Mouse (Mus musculus) layer of hippocampus, adult 2 months (tissue): ENCODE measurements around the gene Lpcat2b. TPM values are rescaled to one million over a fixed set of nuclear protein-coding genes. Genes with fewer than 3 reads are reported as not detected.

Source experiments
- DNase-seq, 2 experiments: peaks; one replicate each; pipeline ENCODE4 v3.0.0; 2022; ENCODE audit warnings: low spot score in 2 of 2
- H3K27ac ChIP-seq: fragments of 200-600 bp; 2 replicates; pipeline ENCODE4 v1.8.1; 2022
- H3K4me3 ChIP-seq: fragments of 200-600 bp; 2 replicates; pipeline ENCODE4 v1.8.1; 2022; ENCODE audit warnings: mild to moderate bottlenecking
- CTCF ChIP-seq: fragments of 200-600 bp; conservative IDR thresholded peaks from 2 replicates; pipeline ENCODE4 v1.8.1; 2022; ENCODE audit warnings: antibody characterized with exemption, mild to moderate bottlenecking, moderate library complexity
- total RNA-seq, 2 experiments: library from RNA; stranded (reverse); gene quantifications; 2 replicates each; pipeline ENCODE4 v1.2.3; 2021

The Lpcat2b gene
- total RNA-seq, 2 experiments from 2014 or later: 0.31 TPM; not detected in 1

DNA sequence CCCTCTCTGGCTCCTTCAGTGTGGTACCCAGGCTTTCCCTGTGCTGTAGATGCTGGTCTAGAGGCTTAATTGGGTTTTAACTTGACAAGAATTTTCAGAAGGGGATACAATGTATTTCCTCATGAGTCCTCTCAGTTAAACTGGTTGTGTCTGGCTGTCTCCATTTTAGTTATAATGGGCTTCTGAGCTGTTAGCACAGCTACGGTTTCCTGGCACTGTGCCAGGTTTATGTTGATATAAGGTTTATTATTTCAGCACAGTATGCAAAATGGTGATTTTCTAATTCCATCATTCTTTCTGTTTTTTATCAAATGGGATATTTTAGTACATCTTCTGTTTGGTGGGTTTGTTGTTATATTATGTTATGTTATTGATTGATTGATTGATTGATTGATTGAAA is 9.7 kb upstream of the Lpcat2b start:
- DNase-seq: no peak
- Histone ChIP-seq H3K4me3 (no peak overlapping the region), H3K27ac (no peak overlapping the region)
- no peak for TF ChIP-seq CTCF

DNA sequence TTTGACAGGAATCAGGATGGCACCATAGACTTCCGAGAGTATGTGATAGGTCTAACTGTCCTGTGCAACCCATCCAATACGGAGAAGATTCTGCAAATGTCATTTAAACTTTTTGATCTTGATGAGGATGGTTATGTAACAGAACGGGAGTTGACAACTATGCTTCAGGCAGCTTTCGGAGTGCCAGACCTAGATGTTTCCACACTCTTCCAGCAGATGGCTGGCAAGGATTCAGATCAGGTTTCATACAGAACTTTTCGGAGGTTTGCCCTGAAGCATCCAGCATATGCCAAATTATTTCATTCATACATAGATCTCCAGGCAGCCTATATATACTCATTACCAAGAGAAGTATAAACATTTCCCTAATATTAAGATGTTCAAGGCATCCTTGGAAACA is 2.7 kb downstream of the Lpcat2b start:
- DNase-seq: no peak
- no peak overlapping the region for H3K4me3 ChIP-seq
- TF ChIP-seq CTCF: no peak

DNA sequence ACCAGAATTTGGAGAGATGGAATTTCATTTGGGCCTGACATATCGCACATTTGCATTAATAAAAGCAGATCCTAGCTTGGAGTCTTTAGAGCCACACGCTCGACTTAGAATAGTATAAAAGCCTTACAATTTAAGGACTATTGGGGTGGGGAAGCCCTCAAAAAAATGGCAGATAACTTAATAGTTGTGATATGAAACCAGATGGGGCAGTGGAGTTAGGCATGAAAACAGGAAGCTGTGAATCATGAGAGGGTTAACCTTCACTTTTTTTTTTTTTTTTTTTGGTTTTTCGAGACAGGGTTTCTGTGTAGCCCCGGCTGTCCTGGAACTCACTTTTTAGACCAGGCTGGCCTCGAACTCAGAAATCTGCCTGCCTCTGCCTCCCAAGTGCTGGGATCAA is 4.8 kb downstream of the Lpcat2b start:
- no peak overlapping the region for H3K4me3 ChIP-seq
- no peak for DNase-seq
- H3K27ac ChIP-seq: no peak overlapping the region
- no peak for TF ChIP-seq CTCF

More for the DNA sequence above, 2.7 kb downstream of the Lpcat2b start:
- H3K27ac ChIP-seq: no peak overlapping the region

DNA sequence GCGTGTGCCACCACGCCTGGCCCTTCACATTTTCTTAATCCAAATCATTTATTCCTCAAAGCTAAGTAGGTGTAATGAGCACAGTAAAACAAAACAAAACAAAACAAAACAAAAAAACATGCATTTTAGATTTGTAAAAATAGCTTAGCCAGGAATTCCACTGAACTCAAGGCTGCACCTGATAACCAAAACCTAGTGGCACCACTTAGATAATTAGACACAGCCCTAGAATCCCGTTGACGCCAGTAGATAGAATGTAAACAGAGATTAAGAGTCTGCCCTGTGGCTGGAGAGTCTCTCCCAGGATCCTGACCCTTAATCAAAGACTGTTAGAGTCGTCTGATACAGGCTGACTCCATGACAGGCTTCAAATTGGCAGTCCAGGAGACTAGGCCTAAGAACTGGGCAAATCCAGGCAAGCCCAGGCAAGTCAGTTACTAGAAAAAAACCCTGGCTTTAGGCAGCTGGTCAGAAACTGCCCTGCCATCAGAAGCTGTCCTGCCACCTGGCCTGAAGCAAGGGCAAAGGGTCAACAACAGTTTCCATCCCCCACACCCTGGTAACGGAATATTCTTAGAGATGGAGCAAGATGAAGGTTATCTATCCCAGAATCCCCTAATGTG is 5.3 kb downstream of the Lpcat2b start:
- TF ChIP-seq CTCF: no peak
- Histone ChIP-seq H3K4me3 (no peak overlapping the region), H3K27ac (peak overlapping the region; percentile 99; the same call in 1 of the 2 replicates)
- DNase-seq: no peak

DNA sequence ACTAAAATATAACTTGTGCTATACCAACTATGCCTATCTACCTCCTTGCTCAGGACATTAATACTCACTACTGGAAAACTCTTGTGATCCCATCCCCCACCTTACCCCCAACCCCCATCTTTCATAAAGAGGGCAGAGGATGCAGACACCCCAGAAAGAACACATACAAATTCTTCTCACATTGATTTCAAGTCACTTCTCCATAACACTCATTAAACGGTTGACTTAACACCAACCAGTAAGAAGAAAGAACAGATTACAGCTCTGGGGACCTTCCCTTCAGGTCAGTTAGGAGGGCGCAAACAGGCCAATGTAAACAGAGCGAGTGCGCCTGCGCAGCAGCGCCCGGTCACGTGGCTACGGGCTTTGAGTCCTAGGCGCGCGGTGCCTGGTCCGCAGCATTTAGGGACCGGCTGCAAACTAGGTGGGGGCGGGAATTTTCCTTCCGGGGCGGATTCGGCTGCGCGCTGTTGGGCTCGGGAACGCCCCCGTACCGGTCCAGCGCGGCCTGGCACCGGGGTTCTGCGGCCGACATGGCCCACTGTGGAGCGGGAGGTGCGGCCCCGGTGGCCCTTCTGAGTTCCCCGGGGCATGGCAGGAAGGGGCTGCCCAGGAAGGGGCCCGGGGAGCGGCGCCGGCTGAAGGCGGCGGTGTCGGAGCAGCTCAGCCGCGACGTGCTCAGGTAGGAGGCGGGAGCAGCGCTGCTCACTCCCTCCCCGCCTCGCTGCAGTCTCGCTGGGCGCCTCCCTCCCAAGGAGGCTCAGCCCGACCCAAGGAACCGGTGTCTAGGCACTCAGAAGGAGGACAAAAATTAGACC is 6.3 kb downstream of the Lpcat2b start, which contains the start of gene Btbd8:
Gene Btbd8 (plus strand): TSS at position 534 of the 818 bp plus-strand sequence.
- Histone ChIP-seq H3K27ac (peak within 1 kb of the TSS; percentile 99), H3K4me3 (peak within 1 kb of the TSS; percentile 89)
- DNase-seq: peak; percentile 87 to 91
- TF ChIP-seq CTCF: 0 out of 2 replicates have a peak, but pooled peaks have one; percentile 5

DNA sequence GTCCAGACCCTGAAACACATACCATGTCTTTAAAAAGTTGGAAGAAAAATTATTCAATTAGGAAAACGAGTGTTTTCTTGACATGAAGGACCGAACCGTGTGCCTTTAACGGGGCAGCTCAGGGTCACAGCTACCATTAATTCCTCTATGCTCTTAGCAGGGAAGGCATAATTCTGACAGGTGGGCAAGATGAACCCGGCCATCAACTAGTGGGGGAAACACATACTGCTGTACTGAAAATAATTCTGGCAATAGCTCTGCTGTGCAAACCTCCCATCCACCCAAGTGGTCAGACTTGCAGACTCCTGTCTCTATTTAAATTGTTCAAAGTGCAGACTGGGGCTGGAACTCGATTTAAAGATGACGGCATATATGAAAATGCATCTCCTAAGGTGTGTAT is 7.0 kb downstream of the Lpcat2b start:
- TF ChIP-seq CTCF: no peak

DNA sequence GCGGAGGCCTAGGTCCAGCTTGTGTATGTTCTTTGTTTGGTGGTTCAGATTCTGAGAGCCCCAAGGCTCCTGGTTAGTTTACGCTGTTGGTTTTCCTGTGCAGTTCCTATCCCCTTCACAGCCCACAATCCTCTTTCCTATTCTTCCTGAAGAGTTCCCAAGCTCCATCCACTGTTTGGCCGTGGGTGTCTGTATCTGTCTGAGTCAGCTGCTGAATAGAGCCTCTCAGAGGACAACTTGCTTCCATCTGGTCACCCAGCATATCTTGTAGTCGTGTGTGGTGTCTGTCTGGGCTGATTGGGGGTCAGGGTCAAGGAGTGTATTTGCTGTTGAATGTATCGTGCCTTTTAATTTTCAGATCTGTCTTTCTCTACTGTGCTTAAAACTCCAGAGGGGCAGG is 10.5 kb downstream of the Lpcat2b start:
- TF ChIP-seq CTCF: no peak
- Histone ChIP-seq H3K4me3 (no peak overlapping the region), H3K27ac (peak overlapping the region; percentile 39; the same call in 1 of the 2 replicates)
- peak in 1 of 2 experiments; percentile 8 for DNase-seq

More for the DNA sequence above, 7.0 kb downstream of the Lpcat2b start:
- H3K4me3 ChIP-seq: peak overlapping the region; percentile 89
- no peak for DNase-seq
- H3K27ac ChIP-seq: peak overlapping the region; percentile 99

DNA sequence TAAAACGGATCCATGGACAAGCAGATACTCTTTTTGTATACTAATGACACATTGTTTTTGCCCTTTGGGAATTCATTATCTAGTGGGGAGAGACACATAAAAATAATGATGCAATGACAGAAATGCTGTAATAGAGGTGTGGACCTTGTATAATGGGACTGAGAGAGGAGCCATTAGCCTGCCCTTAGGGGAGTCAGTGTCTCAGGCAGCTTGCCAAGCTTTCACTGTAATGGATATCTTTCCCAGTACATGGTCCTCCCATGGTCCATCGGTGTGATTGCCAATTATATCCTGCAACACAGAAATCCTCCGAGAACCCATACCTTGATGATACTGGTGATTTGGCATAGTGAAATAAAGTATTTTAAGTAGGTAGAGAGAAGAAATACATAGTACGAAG is 12.9 kb downstream of the Lpcat2b start:
- H3K27ac ChIP-seq: no peak overlapping the region
- TF ChIP-seq CTCF: no peak
- no peak for DNase-seq
- H3K4me3 ChIP-seq: no peak overlapping the region

DNA sequence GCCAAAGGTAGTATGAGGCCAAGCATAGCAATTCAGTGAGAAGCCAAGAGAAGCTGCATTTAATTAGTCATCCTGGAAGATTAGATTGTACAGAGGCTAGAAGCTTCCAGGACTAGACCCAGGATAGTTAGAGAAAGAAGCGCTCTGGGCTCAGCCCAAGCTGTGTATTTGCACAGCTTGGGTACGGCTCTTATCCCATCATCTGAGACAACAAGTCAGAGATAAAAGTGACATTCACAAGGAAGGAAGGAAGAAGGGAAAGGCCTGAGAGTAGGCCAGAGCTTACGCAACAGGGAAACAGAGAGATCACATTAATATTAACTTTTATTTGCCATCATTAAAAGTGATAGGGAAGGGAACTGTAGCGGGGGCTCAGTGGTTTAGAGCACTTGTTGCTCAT is 16.6 kb downstream of the Lpcat2b start:
- no peak overlapping the region for H3K4me3 ChIP-seq
- H3K27ac ChIP-seq: no peak overlapping the region
- DNase-seq: no peak
- no peak for TF ChIP-seq CTCF

DNA sequence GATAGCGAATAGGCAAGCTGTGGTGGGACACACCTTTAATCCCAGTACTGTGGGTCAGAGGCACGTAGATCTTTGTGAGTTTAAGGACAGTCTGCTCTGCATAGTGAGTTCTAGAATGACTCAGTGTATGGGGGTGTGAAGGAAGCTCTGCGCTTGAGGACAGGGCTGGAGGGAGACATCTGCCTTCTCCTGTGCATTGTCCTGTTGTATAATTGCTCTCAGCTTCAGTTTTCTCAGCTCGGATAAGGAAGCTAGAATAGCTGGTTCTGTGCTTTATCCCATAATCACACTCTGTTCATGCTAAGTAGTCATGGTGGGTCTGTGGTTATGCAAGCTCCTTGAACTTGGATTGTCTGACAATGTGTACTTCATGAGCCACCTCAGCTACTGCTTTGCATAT is 17.4 kb downstream of the Lpcat2b start:
- no peak for TF ChIP-seq CTCF
- Histone ChIP-seq H3K4me3 (no peak overlapping the region), H3K27ac (peak overlapping the region; percentile 32; the same call in 1 of the 2 replicates)
- peak in 1 of 2 experiments; percentile 9 for DNase-seq

DNA sequence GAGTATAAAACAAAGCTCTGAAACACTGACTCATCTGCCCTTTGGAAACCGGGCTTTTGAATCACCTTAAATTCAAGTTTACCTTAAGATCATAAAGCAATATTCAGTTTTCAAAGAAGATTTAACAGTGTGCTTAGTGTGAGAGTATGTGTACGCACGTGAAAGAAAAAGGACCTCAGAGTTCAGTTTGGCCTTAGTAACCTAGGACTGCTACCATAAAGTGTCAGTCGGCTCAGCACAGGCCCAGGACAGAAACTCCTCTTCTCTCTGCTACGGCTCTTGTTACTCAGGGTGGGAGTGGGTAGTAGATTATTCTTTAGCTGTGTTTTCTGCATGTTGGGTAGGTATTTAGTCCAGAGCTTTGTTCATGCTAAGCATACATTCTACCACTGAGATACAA is 18.3 kb downstream of the Lpcat2b start:
- Histone ChIP-seq H3K4me3 (no peak overlapping the region), H3K27ac (0 out of 2 replicates have a peak overlapping the region, but pooled peaks have one; percentile 32)
- TF ChIP-seq CTCF: no peak
- DNase-seq: no peak

DNA sequence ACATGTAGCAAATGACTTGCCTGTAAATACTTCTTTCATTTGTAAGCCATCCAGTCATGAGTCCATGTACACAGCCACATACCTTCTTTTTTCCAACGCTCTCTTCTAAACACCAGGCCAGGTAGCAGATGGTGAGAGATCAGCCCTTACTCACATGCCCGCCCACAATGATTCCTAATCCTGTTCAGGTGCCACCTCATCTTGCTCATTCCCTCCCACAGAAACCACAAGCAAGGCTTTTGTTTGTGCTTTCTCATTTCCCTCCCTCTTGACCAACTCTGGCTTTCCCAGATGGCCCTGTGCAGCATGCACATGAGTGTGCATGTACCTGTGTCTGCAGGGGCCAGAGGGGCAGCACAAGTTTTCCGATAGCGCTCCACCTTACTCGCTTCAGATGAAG is 18.9 kb downstream of the Lpcat2b start:
- no peak overlapping the region for H3K4me3 ChIP-seq
- no peak for DNase-seq
- H3K27ac ChIP-seq: no peak overlapping the region
- no peak for TF ChIP-seq CTCF

DNA sequence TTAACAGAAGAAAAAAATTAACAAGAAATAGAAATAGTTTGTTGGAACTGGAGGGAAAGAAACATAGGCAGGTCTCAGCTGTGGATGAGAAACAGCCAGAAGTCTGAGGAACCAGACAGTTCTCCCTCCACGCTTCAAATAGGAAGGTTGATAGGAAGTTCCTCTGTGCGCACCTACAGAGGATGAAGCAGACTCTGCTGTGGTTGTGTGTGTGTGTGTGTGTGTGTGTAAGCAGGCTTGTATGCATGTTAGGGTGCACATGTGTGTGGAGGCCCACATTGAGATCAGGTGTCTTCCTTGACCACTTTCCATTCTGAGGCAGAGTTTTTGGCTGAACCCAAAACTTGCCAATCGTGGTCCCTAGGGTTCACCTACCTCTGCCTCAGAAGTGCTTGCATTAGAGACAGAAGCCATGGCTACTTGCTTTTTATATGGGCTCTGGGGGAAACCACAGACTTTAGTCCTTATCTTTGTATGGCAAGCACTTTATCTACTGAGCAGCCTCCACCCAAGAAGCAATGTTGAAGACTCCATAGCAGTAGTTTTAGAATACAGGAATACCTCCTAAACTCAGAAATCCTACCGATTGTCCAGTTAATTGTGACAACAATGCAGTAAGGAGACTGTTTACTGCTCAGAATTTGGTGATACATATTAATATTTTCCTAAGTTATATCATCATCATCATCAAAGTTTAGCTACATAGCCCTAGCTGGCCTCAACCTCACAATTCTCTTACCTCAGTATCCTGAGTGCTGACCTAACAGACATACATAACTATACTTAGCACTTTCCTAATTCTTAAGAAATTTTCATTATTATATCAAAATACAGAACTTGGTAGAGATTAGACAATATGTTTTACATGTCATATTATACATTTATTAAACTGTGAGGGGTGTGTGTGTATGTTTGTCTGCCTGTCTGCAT is 31.1 kb downstream of the Lpcat2b start:
- TF ChIP-seq CTCF: no peak
- no peak for DNase-seq

More for the DNA sequence above, 31.1 kb downstream of the Lpcat2b start:
- Histone ChIP-seq H3K27ac (no peak overlapping the region), H3K4me3 (no peak overlapping the region)
